Mouse (Mus musculus) brain, embryonic 14.5 days (tissue): Measurements from ENCODE around the gene D630039A03Rik.
"Not testable (repeated sequence)": the region's sequence is repeated elsewhere in the genome, so short reads cannot be mapped to it uniquely, and the experiment has no call there.

Experiments used
- CTCF ChIP-seq: fragments of 200-500 bp; IDR thresholded peaks from 2 replicates; pipeline ENCODE4 v1.5.1; 2012; ENCODE audit warnings: inconsistent platforms, mild to moderate bottlenecking, moderate library complexity, borderline replicate concordance; ENCODE audit not compliant: insufficient read depth, insufficient read length; ENCODE audit errors: extremely low read depth
- POLR2A ChIP-seq: fragments of 200-500 bp; IDR thresholded peaks from 2 replicates; pipeline ENCODE4 v1.6.1; 2012; ENCODE audit warnings: mild to moderate bottlenecking, inconsistent platforms, borderline replicate concordance; ENCODE audit not compliant: poor library complexity, insufficient read depth, insufficient read length, severe bottlenecking; ENCODE audit errors: extremely low read depth

DNA sequence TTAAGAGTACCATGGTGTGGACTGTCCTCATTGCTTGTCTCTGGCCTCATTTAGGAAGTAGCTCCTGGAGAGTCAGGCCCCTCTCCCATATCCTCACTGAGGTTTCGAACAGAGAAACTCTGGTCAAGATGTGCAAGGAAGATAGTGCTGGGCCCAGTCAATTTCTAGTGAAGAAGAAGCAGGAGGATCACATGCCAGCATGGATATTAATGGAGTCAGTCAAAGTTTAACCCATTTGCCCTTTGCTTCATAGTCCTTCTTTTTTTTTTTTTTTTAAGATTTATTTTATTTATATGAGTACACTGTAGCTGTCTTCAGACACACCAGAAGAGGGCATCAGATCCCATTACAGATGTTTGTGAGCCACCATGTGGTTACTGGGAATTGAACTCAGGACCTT lies 27.1 kb downstream of the D630039A03Rik start:
- TF ChIP-seq CTCF, POLR2A: not testable (repeated sequence)
